Mouse (Mus musculus): ENCODE data around the gene Tigd4. TPM values are rescaled to one million over a fixed set of nuclear protein-coding genes. Genes with fewer than 3 reads are reported as not detected.

Tigd4 gene
- total RNA-seq, 1 experiment from 2014 or later = 0.18 TPM

DNA sequence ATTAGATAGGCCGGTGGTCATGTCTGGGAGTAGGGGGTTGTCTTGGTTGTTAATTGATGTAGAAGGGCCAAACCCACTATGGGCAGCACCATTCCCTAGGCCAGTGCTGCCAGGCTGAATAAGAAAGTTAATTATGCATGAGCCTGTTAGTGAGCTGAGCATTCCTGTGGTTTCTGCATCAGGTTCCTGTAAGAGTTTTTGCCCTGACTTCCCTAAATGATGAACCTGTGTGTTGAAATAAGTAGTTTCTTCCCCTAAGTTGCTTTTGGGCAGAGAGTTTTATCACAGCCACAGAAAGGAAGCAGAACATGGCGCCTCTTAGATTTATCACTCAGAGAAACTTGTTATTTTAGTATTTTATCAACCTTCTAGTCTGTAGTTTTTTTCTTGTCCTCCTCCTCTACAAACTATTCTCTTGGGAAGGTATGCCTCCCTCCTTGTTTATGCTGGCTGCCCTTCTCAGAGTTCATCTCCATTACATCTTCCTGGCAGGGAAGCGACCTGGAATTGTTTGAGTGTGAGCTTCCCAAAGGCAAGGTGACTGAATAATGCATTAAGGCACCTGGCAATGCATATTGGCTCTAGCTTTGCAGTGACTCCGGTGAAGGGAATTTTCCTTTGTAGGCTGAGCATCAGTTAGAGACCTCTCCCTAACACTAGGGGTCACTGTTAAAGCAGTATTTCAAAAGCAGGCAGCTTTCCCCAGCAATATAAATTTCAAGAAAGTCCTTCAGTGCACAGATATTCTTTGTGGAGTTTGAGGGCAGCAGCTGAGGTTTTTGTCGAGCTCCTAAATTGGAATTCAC, 21.9 kb downstream of the Tigd4 start:
- no peak for DNase-seq

DNA sequence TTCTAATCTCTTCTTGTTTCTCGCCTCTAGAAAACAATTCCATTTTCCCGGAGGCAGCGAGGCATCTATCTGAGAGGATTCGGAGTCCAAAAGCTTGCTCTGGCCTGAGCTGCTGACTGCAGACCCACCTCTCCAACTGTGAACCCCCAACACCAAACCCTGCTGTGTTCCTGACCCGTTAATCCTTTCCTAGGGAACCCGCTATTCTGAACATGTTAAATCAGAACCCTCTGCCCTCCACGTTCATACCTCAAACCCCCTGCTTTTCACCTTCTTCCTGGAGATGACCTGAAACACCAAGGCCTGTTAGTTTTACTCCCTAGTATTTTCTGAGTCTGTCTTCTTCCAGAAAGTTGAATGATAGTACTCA, 22.5 kb downstream of the Tigd4 start:
- DNase-seq = no peak

DNA sequence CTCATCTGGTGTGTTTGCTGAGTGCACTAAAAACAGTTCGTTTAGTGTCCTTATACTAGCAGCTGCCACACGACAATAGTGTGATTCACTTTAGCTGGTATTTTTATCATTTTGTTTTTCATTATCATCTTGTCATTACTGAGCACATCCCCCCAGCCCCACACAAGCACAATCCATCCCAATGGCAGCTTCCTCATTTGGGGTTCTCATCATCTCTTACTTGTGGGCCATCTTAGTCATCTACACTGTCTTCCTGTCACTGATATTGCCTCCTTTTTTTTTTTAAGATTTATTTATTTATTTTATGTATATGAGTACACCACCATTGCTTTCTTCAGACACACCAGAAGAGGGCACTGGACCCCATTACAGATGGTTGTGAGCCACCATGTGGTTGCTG, 25.3 kb downstream of the Tigd4 start:
- DNase-seq = no peak

DNA sequence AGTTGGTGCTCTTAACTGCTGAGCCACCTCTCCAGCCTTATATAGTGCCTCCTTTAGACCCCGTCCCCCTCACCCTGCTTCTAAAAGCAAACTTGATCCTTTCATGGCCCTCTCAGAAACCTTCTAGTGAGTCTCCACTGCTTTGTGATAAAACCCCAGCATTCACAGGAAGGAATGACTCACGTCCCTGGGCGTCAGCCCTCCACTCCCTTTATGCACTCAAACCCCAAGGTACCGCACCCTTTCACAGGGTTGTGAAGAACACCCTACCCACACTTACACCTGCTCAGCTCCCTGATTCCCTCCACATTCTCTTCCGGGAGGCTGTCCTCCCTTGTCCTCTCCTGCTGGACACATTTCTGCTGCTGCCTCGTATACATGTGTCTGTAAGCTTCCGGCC, 25.7 kb downstream of the Tigd4 start:
- no peak for DNase-seq

DNA sequence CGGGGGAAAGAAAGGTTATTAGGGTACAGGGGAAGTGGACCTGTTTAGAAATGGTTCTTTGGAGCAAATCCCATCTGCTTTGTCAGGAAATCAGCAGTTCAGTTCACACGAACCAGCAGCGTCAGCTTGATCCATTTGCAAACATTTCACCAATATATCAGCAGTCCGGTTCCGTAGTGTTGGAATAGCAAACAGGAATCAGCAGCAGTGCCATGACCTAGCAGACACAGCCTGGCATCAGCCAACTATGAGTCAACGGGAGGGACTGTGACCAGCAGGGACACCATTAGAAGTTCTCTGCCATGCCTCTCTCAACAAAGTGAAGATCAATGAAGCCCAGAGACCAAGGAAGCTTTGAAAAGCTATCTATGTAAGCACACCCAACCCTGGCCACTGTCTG, 26.4 kb downstream of the Tigd4 start:
- no peak for DNase-seq

DNA sequence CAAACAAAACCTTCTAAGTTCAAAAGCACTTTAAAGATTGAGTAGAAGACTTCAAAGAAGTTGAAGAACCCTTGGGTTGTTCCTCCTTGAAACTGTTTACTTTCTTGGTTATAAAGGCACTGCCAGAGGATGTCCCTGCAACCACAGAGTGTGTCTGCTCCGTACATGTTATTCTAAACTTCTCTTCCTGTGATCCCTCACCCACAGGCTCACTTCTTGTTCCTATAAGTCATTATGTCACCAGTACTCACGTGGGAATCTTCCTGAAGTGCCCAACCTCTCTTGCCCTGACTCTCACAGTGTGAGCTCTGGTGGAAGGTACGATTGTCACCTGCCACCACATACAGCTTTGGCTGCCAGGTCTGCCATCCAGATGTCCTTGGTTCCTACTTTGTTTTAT, 28.7 kb downstream of the Tigd4 start:
- DNase-seq = no peak

DNA sequence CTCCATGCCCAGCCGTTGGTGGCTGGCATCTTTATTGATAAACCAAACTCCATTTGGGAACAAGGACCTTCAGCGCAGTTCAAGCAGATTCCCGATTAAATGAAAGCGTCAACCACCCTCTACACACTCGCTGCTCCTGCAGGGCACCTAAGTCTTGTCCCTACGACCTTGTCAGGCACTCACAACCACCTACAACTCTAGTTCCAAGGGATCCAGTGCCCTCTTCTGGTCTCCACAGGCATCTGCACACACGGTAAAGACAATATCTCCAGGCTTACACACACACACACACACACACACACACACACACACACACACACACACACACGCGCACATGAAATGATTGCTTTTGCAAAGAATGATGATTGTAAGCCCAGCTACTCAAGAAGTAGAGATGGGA, 38.2 kb downstream of the Tigd4 start:
- DNase-seq = no peak

DNA sequence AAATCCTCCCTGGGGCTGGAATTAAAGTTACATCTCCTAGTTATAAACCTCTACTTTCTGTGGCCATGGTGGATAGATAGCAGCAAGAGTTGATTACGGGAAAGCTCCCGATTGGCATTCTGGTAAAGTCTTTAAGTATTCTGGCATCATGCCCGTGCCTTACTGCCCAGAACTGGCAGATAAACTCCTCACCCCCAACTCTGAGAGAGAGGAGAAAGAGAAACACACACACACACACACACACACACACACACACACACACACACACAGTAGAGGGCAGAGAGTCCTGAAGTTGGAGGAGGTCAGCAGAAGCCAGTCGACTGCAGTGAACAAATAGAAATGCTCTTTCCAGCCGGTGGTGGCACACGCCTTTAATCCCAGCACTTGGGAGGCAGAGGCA, 43.7 kb downstream of the Tigd4 start:
- no peak for DNase-seq

DNA sequence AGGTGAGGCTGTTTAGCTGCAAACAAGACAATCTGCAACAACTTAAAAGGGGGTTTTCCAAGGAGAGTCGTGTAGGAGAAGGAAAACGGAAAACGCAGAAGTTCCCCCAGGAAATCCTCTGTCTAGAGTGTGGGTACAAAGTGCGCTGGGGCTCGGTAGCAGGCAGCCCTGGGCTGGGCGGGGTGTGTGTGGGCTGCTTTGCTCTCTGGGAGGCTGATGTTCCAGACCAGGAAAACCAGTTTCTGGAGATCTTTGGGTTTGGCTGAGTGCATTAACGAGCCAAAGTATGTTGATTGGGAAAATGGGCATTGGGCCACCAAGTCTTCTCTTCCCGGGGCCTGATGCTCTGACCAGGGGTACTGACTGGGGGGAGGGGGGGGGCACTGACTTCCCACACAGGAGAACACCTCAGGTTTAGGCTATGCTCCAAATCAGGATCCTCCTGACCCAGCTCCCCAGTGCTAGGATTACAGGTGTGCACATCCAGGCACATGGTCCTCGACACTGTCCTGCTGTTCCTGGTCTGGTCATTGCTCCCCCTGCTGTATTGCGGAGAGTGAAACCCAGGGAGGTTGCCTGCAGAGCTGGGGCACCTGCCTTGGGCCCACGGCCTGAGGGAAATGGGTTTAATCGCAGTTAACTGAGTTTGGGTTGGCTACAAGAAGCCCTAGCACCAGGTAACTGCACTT, 44.7 kb downstream of the Tigd4 start:
- DNase-seq = no peak

DNA sequence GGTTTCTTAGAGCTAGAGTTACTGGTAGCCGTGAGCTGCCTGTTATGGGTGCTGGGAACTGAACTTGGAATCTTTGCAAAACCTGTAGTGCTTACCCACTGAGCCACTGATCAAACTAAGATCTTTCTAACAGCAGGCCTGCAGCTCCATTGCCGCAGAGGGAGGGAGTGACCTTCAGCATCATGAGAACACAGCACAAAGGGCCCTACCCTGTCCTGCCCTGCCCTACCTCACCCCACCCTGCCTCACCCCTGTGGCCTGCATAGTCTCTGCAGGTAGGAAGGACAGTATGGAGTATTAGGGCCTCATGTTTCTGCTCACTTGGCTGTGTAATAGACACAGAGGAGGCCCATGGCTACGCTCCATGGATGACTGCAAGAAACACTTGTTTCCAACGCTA, 45.5 kb downstream of the Tigd4 start:
- DNase-seq = no peak

DNA sequence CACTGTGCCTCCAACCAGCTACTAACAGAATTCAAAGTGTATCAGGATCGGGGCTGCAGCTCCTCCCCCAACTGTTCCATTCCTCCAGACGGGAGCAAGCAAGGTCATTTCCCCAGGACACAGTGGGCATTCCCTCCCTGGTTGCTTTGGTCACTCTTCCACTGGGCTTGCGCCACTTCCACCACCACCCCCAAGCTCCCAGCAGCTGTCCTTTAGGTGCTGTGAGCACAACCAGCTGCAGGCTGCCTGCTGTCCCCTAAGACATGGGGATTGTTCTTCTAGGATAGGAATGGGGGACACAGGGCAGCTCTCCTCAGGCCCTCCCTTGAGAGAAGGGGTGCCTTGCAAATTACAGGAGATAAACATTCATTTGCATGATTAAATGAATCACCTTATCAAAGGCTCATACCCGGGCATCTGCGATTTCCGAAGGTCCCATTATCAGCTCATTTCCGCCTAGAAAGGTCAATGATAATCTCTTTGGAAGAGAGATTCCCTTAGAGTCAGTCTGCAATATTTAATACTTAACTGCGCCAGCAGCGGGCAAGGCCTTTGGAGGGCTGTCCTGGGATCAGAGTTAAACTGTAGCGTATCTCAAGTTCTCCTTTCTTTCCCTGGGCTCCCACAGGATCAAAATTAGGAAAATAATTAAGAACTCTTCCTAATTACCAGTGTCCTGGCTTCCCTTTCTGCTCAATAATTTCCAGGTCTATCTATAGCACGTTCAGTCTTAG, 46.6 kb downstream of the Tigd4 start:
- peak; percentile 33 for DNase-seq

DNA sequence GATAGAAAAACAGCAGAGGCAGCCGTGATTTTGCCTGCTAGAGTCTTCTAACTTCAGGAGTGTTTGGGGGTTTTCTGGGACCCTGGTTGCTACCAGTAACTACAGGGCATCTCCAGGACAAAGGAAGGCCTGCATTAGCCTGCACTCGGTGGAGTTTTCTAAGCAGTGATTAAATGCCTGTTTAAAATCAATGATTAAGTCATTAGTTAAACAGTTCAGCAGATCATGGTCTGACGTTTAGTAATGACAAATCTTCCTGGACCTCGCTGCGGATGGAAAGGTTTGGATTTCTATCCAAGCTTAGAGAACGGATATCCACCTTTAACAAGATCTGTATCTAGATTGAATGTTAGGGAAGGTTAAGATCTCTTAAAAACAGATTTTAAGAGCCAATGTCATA, 47.2 kb downstream of the Tigd4 start:
- no peak for DNase-seq

DNA sequence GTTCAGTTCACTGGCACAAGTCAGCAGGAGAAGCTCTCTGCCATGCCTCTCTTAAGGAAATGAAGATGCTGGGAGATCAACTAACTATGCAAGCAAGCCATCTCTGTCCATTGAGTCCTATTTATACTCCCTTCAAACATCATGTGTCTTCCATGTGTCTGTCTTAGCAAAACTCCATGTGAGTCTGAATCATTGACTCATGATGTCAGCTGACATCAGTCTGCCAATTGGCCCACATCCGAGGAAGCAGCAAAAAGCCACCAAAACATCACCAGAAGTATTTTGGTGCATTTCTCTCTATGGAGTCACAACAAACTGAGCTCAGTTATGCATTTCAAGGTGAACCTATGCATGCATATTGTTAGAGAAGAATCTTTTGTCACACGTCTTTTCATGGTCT, 48.0 kb downstream of the Tigd4 start:
- DNase-seq = no peak

DNA sequence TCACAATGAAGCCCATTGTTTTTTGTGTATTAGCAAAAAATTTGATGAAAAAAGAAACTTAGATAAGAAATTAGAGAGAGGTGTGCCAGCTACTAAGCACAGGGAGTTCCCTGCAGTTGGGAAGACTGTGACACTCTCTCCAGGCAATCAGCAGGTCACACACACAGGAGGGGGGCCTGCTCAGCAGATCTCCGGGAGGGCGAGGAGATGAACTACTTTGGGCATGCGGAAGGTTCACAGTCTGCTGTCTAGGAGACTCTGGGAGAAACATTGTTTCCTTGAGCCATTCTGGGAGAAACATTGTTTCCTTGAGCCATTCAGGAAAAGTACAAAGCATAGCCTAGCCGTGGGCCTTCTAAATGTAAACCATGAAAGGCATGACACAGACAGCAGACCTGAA, 49.6 kb downstream of the Tigd4 start:
- no peak for DNase-seq

DNA sequence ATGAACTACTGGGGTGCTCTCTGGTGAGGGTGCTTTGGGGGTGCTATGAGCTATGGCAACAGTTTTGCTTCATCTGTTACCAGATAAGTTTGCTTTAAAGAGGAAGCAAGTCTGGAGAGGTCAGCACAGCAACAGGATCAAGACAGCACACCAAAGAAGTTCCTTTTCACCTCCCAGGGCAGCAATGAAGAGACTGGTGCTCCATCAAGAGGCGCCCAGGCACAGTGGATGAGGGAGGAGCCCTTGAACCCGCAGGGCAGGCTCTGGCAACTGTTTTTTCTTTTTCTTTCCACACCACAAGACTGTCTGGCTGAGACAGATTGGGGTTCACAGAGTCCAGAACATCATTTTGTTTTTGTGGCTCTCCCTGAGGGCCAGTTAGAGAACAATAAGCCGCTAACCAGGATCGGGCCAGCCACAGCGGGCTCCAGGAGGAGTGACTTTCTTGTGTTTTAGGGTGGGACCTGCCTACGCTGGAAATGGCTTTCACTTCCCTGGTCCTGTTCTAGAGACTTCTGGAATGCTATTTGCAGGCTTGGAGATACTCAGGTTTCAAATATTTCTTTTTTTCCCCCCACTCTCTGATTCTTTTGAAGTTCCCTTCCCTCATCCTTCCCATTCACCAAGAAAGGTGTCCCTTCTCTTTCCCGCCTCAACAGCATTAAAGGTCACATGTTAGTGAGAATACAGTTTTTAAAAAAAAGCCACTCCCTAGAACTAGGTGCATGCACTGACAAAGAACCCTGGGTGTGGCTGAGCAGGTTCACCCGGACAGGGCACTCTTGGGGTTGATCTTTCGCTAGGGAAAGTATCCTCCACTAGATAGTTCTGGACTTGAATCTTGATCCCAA, 52.0 kb downstream of the Tigd4 start:
- no peak for DNase-seq

DNA sequence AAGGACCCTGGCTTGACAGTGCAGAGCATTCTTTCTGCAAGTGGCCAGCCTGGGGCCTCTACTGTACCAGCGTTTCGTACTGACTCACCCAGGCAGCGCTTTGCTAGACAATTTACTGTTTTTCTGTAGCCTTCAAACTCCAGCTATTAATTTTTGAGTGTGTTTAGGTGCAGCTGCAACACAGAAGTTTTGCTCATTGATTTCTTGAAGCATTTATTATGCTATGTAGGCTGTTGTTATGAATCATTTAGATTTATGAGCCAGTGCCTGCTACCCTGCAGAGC, 52.6 kb downstream of the Tigd4 start:
- no peak for DNase-seq

DNA sequence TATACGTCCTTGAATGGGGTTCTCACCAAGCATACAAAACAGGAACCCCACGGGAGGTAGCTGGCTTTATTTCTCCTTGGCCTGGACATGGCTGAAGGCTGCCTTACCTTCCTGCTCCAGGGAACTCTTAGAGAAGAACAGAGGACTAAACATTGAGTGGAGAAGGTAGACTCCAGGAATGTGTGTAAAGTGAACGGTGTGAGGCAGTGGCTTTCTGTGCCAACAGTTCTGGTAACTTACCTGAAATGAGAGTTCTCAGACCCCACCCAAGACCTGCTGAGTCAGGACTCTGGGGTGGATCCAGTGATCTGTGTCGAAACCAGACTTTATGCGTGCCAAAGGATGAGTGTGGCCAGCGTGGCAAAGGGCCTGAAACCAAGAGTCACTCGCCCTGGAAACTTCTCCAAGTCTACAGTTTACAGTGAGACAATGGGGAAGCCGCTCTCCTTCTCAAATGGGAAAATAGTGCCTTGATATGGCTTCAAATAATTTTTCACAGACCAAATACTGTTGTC, 53.0 kb downstream of the Tigd4 start:
- peak; percentile 60 for DNase-seq

Other genes with a start within 250 kb of the Tigd4 start
- gene Fhdc1, start 113.1 kb upstream of the Tigd4 start, total RNA-seq (2021) = 13.2 and 17.5 TPM in 2 replicates
- gene Arfip1, start 10.9 kb upstream of the Tigd4 start, total RNA-seq (2021) = 48.2 and 58.0 TPM in 2 replicates
- gene Tmem154, start 72.6 kb downstream of the Tigd4 start, total RNA-seq (2021) = 4.5 and 13.2 TPM in 2 replicates
- 19.3 and 22.1 TPM in 2 replicates for gene Fbxw7, start 221.7 kb downstream of the Tigd4 start, total RNA-seq (2021)

Data from adrenal gland, postnatal 25 days (tissue).